Mouse (Mus musculus): ENCODE data around the gene Gm19402.
"Not testable (repeated sequence)": the region's sequence is repeated elsewhere in the genome, so short reads cannot be mapped to it uniquely, and the experiment has no call there.

The Gm19402 gene

GRCm38 (mm10) chr10:77690356-77690807 is at the start of gene Gm19402:
TSS of gene Gm19402 (minus strand) at chr10:77690757.
- DNase-seq (ENCODE audit: low spot score) = not testable (repeated sequence)

DNA sequence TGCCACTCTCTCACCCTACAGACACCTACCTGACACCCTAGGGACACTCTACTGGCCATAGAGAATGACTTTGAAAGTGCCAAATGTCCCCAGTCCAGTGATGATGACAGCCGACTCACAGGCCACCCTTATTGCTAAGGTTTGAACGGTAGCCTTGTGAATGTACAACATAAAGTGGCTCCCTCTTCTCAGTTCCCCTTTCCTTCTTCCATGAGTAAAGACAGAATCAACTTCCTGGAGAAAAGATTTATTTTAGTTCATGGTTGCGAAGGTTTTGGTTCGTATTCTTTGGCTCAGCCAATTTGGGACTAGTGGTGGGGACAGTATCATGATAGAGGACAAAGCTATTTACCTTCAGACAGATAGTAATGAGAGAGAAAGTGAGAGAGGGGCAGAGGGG is 48.4 kb upstream of the Gm19402 start:
- DNase-seq (ENCODE audit: low spot score) = no peak

GRCm38 (mm10) chr10:77735928-77736327 is 45.4 kb upstream of the Gm19402 start:
- no peak for DNase-seq (ENCODE audit: low spot score)

DNA sequence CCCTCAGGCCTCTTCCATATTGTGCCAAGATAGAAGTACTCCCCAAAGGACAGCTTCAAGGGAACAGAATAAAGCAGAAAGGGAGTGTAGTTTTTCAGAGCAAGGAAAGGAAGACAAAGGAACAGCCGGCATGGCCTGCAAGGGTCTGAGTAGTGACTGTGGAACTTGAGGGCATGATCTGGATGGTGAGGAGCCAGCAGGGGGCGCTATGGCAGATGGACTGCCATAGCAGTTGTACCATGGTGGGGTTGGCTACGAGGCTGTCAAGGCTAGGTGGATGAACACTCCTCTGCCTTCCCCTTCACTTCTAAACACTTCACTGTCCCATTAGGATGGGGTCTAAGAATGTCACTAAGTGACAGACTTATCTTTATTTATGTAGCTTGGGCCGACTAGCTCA is 38.7 kb upstream of the Gm19402 start:
- no peak for DNase-seq (ENCODE audit: low spot score)

- no peak for DNase-seq (ENCODE audit: low spot score)
Measured at GRCm38 (mm10) chr10:77728280-77728679, 37.7 kb upstream of the Gm19402 start.

GRCm38 (mm10) chr10:77726186-77726585 is 35.6 kb upstream of the Gm19402 start, which contains the start of gene Gm10100:
TSS of gene Gm10100 (plus strand) at chr10:77726486.
- no peak for DNase-seq (ENCODE audit: low spot score)

GRCm38 (mm10) chr10:77724855-77725254 is 34.3 kb upstream of the Gm19402 start:
- DNase-seq (ENCODE audit: low spot score) = no peak

GRCm38 (mm10) chr10:77720299-77720698 is 29.7 kb upstream of the Gm19402 start, which contains the start of gene Krtap12-1:
TSS of gene Krtap12-1 (plus strand) at chr10:77720599.
- DNase-seq (ENCODE audit: low spot score) = not testable (repeated sequence)

DNA sequence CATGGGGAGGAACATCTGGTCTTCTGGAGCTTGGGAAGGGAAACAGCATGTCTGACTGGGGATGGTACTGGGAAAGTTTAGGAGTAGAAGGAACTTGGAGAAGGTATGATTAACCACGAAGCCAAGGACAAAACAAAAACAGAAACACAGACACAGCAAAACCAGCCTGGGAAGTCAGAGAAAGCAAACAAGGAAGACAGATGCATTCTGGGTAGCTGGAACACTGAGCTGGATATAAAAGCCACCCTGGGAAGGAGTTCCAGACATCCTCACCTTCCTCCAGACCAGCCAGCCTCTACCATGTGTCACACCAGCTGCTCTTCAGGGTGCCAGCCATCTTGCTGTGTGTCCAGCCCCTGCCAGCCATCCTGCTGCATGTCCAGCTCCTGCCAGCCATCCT is 24.9 kb upstream of the Gm19402 start, which contains the start of gene Gm10142:
Gene Gm10142, plus strand, starts transcription at position 301 of the 400 bp plus-strand sequence.
- no peak for DNase-seq (ENCODE audit: low spot score)

GRCm38 (mm10) chr10:77713734-77714133 is 23.2 kb upstream of the Gm19402 start:
- DNase-seq (ENCODE audit: low spot score) = no peak

DNA sequence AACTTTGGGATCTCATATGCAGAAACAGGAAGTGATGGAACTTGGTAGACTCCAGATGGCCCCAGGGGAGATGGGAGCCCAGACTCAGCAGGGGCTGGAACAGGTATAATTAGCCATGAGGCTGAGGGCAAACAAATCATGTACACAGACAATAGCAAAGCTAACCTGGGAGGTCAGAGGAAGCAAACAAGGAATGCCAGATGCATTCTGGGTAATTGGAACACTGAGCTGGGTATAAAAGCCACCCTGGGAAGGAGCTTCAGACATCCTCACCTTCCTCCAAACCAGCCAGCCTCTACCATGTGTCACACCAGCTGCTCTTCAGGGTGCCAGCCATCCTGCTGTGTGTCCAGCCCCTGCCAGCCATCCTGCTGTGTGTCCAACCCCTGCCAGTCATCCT is 20.6 kb upstream of the Gm19402 start, which contains the start of gene Gm10024:
Gene Gm10024, plus strand, starts transcription at position 301 of the 400 bp plus-strand sequence.
- DNase-seq (ENCODE audit: low spot score) = not testable (repeated sequence)

DNA sequence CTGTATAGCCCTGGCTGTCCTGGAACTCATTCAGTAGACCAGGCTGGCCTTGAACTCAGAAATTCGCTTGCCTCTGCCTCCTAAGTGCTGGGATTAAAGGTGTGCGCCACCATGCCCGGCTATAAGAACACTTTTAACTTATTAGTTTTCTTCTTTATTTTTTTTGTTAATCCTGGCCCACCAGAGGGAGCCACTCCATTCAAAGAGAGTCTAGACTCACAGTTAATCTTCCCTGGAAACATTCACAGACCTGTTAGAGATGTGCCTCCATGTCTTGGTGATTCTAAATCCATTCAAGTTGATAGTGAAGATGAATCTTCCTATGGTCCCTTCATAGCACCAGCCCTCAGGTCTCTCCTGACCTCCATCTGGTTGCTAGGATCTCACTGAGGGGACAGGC is 19.3 kb upstream of the Gm19402 start:
- DNase-seq (ENCODE audit: low spot score) = no peak

- DNase-seq (ENCODE audit: low spot score) = no peak
Measured at GRCm38 (mm10) chr10:77706326-77706725, 15.8 kb upstream of the Gm19402 start, which contains the start of gene Gm10272. TSS of gene Gm10272 (plus strand) at chr10:77706626.

GRCm38 (mm10) chr10:77697133-77697532 is 6.6 kb upstream of the Gm19402 start, which contains the start of gene Gm9508:
TSS of gene Gm9508 (minus strand) at chr10:77697233.
- DNase-seq (ENCODE audit: low spot score) = no peak

DNA sequence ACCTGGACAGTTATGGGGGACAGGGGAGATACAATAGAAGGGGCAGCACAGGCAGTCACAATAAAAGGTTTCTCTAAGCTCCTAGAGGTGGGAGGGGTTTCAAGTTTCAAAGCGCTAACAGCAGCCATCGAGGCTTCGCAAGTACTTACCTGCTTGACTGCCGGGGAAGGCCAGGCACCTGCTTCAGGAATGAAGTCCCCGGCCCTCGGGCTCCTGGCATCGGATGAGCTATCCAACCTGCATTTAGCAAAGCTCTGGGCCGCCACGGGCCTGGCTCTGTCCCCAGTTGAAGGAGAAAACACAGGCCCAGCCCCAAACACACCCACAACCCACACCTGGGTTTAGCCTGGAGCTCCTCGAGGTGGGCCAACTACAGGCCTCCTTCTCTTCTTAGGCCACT is 3.5 kb downstream of the Gm19402 start:
- DNase-seq (ENCODE audit: low spot score) = no peak

DNA sequence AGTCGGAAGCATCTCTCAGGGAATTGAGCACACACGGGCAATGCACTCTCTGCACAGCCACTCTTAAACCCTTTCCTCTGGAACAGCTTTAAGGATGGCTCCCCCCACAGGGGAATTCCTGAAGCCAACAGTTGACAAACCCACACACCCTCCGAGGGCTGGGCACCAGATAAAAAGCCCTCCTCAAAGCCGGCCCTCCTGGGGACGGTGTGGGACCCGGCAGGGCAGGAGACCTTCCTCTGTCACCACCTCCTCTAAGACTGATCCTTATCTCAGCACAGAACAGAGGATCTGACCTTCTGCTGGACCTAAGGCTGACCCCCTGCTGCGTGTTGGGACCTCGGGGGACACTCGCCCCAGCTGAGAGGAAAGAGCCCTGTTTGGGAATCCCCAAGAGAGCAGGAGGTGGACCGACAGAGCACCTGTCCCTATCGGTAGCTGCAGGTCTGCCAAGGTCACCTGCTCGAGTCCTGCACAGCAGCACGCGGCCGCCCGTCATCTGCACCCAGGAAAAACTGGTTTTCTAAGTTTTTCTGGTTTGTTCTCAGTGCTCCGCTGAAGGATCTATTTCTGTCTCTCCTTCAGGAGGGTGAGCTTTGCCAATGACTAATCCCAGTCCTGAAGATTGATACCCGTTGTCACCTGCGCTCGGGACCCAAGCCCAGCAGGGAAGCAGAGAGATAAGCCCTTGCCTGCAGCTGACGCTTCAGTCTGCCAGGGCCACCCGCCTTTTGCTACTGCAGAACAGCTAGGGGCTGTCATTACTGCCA is 4.5 kb downstream of the Gm19402 start, which contains the start of gene Tspear:
Gene Tspear, plus strand, starts transcription at position 675 of the 770 bp plus-strand sequence.
- no peak for DNase-seq (ENCODE audit: low spot score)

GRCm38 (mm10) chr10:77684181-77684580 is 6.4 kb downstream of the Gm19402 start:
- DNase-seq (ENCODE audit: low spot score) = no peak

GRCm38 (mm10) chr10:77682994-77683393 is 7.6 kb downstream of the Gm19402 start:
- DNase-seq (ENCODE audit: low spot score) = no peak

- no peak for DNase-seq (ENCODE audit: low spot score)
Measured at GRCm38 (mm10) chr10:77677562-77677961, 13.0 kb downstream of the Gm19402 start.

- DNase-seq (ENCODE audit: low spot score) = no peak
Measured at GRCm38 (mm10) chr10:77673765-77674164, 16.8 kb downstream of the Gm19402 start.

DNA sequence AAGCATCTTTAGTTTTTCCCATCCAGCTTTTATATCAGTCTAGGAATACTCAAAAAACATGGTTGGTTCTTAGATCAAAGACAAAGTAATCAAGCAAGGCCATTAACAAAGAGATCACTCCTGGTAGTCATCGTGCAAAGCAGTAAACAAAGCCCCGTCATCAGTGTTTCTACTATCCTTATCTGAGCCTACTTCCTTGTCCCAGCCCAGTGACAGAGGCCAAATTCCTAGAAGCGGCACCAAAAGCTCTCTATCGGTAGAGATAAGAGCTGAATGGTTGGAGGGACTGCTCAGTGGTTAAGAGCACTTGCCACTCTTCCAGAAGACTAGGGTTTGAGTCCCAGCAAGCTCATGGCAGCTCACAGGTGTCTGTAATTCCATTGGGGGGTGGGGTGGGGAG is 19.0 kb downstream of the Gm19402 start:
- no peak for DNase-seq (ENCODE audit: low spot score)

DNA sequence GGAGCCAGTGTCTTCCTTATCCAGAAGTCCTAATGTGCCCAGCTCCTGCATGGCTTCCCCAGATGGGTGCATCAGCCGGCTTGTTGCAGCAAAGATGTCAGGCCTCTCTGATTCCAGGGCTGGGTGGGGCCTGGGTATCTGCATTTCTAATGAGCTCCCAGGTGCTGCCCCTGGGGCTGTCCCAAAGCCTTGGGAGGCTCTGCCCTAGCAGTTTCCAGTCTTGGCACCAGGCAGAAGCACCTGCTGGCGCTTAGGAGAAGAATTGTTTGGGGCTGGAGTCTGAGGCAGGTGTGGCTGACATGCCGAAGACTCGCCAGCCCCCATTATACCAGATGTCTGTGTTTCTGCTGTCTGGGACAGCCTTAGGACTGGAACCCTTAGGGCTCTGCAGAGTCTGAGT is 19.8 kb downstream of the Gm19402 start:
- DNase-seq (ENCODE audit: low spot score) = no peak

GRCm38 (mm10) chr10:77667402-77667801 is 23.2 kb downstream of the Gm19402 start:
- no peak for DNase-seq (ENCODE audit: low spot score)

Measured in lung, postnatal 25 days (tissue).